Mouse (Mus musculus) heart, adult 11 months (tissue): ENCODE measurements around the gene Ifna4.

ENCODE experiments used
- DNase-seq: peaks from one replicate; pipeline ENCODE4 v3.0.0; 2022

Gene Ifna4

GRCm38 (mm10) chr4:88867366-88867925 is 25.8 kb downstream of the Ifna4 start:
- peak; percentile 96 for DNase-seq

GRCm38 (mm10) chr4:88867926-88868911 is 26.6 kb downstream of the Ifna4 start:
- peak; percentile 94 for DNase-seq

GRCm38 (mm10) chr4:88872691-88873090 is 31.0 kb downstream of the Ifna4 start:
- no peak for DNase-seq

GRCm38 (mm10) chr4:88875435-88876095 is 33.9 kb downstream of the Ifna4 start:
- no peak for DNase-seq

- DNase-seq = no peak
Observed at GRCm38 (mm10) chr4:88876520-88876919, 34.9 kb downstream of the Ifna4 start.

GRCm38 (mm10) chr4:88878246-88878645 is 36.6 kb downstream of the Ifna4 start:
- DNase-seq = no peak

GRCm38 (mm10) chr4:88878772-88879171 is 37.1 kb downstream of the Ifna4 start:
- no peak for DNase-seq

- no peak for DNase-seq
Observed at GRCm38 (mm10) chr4:88880101-88880500, 38.4 kb downstream of the Ifna4 start, which contains the start of gene Ifne. Ifne (minus strand) TSS chr4:88880201.

- no peak for DNase-seq
Observed at GRCm38 (mm10) chr4:88888236-88888635, 46.6 kb downstream of the Ifna4 start.
